Mouse (Mus musculus) midbrain, embryonic 16.5 days (tissue): ENCODE measurements around the gene Pstpip1. TPM values are rescaled to one million over a fixed set of nuclear protein-coding genes. Genes with fewer than 3 reads are reported as not detected.

Experiments used
- ATAC-seq: fragments of 200-750 bp; cut with Nextera tagmentation; 2 replicates; pipeline ENCODE4 v1.8.0; 2017; ENCODE audit warnings: moderate TSS enrichment
- H3K27ac ChIP-seq: fragments of 300-500 bp; sonication (generic); 2 replicates; pipeline ENCODE4 v1.5.1; 2014; ENCODE audit warnings: mild to moderate bottlenecking, low read length, mixed read lengths
- H3K27me3 ChIP-seq: fragments of 300-500 bp; sonication (generic); 2 replicates; pipeline ENCODE4 v1.6.1; 2014; ENCODE audit warnings: low read depth, low read length, mixed read lengths; ENCODE audit not compliant: control insufficient read depth, insufficient read depth
- H3K36me3 ChIP-seq: fragments of 300-500 bp; sonication (generic); 2 replicates; pipeline ENCODE4 v1.6.1; 2014; ENCODE audit warnings: mild to moderate bottlenecking, low read length, moderate library complexity, mixed read lengths; ENCODE audit not compliant: control insufficient read depth, insufficient read depth
- H3K4me1 ChIP-seq: fragments of 300-500 bp; sonication (generic); 2 replicates; pipeline ENCODE4 v1.6.1; 2014; ENCODE audit warnings: mild to moderate bottlenecking, low read length, mixed read lengths; ENCODE audit not compliant: control insufficient read depth, insufficient read depth
- H3K4me2 ChIP-seq: fragments of 300-500 bp; sonication (generic); 2 replicates; pipeline ENCODE4 v1.6.1; 2014; ENCODE audit warnings: mild to moderate bottlenecking, low read length, mixed read lengths
- H3K4me3 ChIP-seq: fragments of 300-500 bp; sonication (generic); 2 replicates; pipeline ENCODE4 v1.5.1; 2014; ENCODE audit warnings: low read depth, mild to moderate bottlenecking, low read length, moderate library complexity, mixed read lengths
- H3K9ac ChIP-seq: fragments of 300-500 bp; sonication (generic); 2 replicates; pipeline ENCODE4 v1.6.1; 2014; ENCODE audit warnings: low read depth, low read length, mixed read lengths
- H3K9me3 ChIP-seq: fragments of 300-500 bp; sonication (generic); replicated peaks from 2 replicates; pipeline ENCODE4 v1.6.1; 2014; ENCODE audit warnings: mild to moderate bottlenecking, low read length, mixed read lengths; ENCODE audit not compliant: control insufficient read depth, poor library complexity, severe bottlenecking
- WGBS: fragments of 180-500 bp; shearing (Covaris S2); extraction: QIAGEN DNeasy Blood & Tissue Kit; methylation state at CpG from one replicate; pipeline ENCODE4 v1.1.7; 2014; 5-methylcytosine and 5-hydroxymethylcytosine counted together
- polyA plus RNA-seq: library from polyadenylated mRNA; unstranded; fragments of >200 nt; fragmentation: Nextera tagmentation; extraction: Ambion mirVana; gene quantifications from 2 replicates; pipeline ENCODE4 v1.2.1, GENCODE M21; 2015

Gene Pstpip1
- polyA plus RNA-seq, 1 experiment from 2014 or later: 0.50 TPM

DNA sequence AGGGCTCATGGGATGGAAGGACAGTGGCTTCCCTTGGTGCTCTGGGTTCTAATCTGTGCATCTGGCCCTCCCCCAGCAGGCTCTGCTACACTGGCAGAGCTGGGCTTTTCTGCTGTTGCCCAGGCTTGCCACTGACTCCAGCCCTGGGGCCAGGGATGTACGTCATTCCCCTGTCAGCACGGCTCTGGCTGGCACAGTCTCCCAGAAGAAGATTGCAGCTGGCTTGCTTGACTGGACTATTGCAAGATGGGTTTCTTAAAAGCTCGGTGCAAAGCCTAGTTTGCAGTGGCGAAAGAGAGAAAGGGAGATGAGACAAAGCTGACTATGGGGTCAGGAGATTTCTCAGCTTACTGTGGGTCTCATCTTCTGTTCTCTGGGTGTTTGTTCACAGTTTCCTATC lies 87.6 kb downstream of the Pstpip1 start:
- Histone ChIP-seq H3K27ac (no peak overlapping the region), H3K4me2 (no peak overlapping the region), H3K27me3 (no peaks in the 10 kb centered on the region), H3K9ac (no peak overlapping the region), H3K9me3 (no peaks in the 10 kb centered on the region), H3K36me3 (no peaks in the 10 kb centered on the region), H3K4me1 (peaks cover 5% of the 10 kb centered on the region; the same call in 1 of the 2 replicates), H3K4me3 (no peak overlapping the region)
- 89% methylated on average over 4 of the region's 4 CpGs for WGBS
- no peak for ATAC-seq

Other genes with a start within 250 kb of the Pstpip1 start
- gene Scaper, start 151.8 kb upstream of the Pstpip1 start, polyA plus RNA-seq: 43.4 and 49.1 TPM in 2 replicates
- not detected in 2 replicates for gene 4930563M21Rik, start 79.4 kb upstream of the Pstpip1 start, polyA plus RNA-seq
- 292 and 305 TPM in 2 replicates for gene Rcn2, start 48.1 kb upstream of the Pstpip1 start, polyA plus RNA-seq
- 561 and 610 TPM in 2 replicates for gene Tspan3, start 75.5 kb downstream of the Pstpip1 start, polyA plus RNA-seq